Mouse (Mus musculus) liver, embryonic 13.5 days (tissue): Measurements from ENCODE around the gene Gm14295. TPM values are rescaled to one million over a fixed set of nuclear protein-coding genes. Genes with fewer than 3 reads are reported as not detected.
"Not testable (repeated sequence)": the region's sequence is repeated elsewhere in the genome, so short reads cannot be mapped to it uniquely, and the experiment has no call there.

Experiments used
- ATAC-seq: fragments of 200-750 bp; cut with Nextera tagmentation; 2 replicates; pipeline ENCODE4 v1.8.0; 2017; ENCODE audit warnings: low read depth, mild to moderate bottlenecking, moderate number of reproducible peaks, moderate library complexity
- DNase-seq: peaks from one replicate; pipeline ENCODE4 v3.0.0; 2022
- H3K27ac ChIP-seq: fragments of 300-500 bp; sonication (generic); 2 replicates; pipeline ENCODE4 v1.5.1; 2015; ENCODE audit warnings: moderate library complexity, mild to moderate bottlenecking, inconsistent platforms
- H3K27me3 ChIP-seq: fragments of 300-500 bp; sonication (generic); 2 replicates; pipeline ENCODE4 v1.6.1; 2015; ENCODE audit warnings: mild to moderate bottlenecking, inconsistent platforms
- H3K36me3 ChIP-seq: fragments of 300-500 bp; sonication (generic); 2 replicates; pipeline ENCODE4 v1.6.1; 2015; ENCODE audit warnings: mild to moderate bottlenecking, inconsistent platforms
- H3K4me1 ChIP-seq: fragments of 300-500 bp; sonication (generic); replicated peaks from 2 replicates; pipeline ENCODE4 v1.6.1; 2015; ENCODE audit warnings: inconsistent platforms
- H3K4me2 ChIP-seq: fragments of 300-500 bp; sonication (generic); 2 replicates; pipeline ENCODE4 v1.6.1; 2015; ENCODE audit warnings: inconsistent platforms, mild to moderate bottlenecking, moderate library complexity
- H3K4me3 ChIP-seq: fragments of 300-500 bp; sonication (generic); replicated peaks from 2 replicates; pipeline ENCODE4 v1.5.1; 2015; ENCODE audit warnings: mild to moderate bottlenecking, inconsistent platforms
- H3K9ac ChIP-seq: fragments of 300-500 bp; sonication (generic); 2 replicates; pipeline ENCODE4 v1.6.1; 2015; ENCODE audit warnings: mild to moderate bottlenecking, inconsistent platforms
- H3K9me3 ChIP-seq: fragments of 300-500 bp; sonication (generic); replicated peaks from 2 replicates; pipeline ENCODE4 v1.6.1; 2016; ENCODE audit warnings: inconsistent platforms
- WGBS: fragments of 180-500 bp; shearing (Covaris S2); methylation state at CpG from one replicate; pipeline ENCODE4 v1.1.7; 2015; ENCODE audit not compliant: insufficient replicate concordance; 5-methylcytosine and 5-hydroxymethylcytosine counted together
- polyA plus RNA-seq: library from polyadenylated mRNA; unstranded; fragments of >200 nt; fragmentation: Nextera tagmentation; extraction: Ambion mirVana; gene quantifications from 2 replicates; pipeline ENCODE4 v1.2.1, GENCODE M21; 2015

Gene Gm14295
- polyA plus RNA-seq: 3.7 and 4.2 TPM in 2 replicates

DNA sequence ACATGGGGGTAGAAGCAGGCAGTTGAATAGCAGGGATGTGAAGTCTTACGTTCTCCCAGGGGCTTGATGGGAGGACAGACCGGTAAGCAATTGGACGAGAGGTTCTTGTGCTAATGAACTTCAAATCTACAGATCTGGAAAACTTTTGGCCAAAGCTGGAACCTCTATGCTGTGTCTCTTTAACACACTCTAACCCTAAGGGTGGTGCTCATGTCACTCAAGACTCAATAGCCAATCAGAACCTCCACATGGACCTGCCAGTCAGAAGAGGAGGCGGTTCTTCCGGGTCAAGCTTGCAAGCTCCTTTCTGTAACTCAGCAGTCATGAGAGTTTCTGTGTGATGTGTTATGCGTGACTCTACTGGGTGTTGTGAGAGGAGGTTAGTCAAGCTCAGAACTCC lies at the start of gene Gm14295:
Gene Gm14295, plus strand, starts transcription at position 301 of the 400 bp plus-strand sequence.
- Histone ChIP-seq H3K4me2 (peak within 1 kb of the TSS; percentile 55), H3K9ac (peak within 1 kb of the TSS; percentile 59), H3K4me3 (peak within 1 kb of the TSS; percentile 58)
- H3K9me3 ChIP-seq, H3K27ac ChIP-seq, DNase-seq, H3K4me1 ChIP-seq, H3K36me3 ChIP-seq, ATAC-seq, H3K27me3 ChIP-seq: not testable (repeated sequence)
- WGBS: no CpG with 5 or more reads among the region's 6 CpGs

DNA sequence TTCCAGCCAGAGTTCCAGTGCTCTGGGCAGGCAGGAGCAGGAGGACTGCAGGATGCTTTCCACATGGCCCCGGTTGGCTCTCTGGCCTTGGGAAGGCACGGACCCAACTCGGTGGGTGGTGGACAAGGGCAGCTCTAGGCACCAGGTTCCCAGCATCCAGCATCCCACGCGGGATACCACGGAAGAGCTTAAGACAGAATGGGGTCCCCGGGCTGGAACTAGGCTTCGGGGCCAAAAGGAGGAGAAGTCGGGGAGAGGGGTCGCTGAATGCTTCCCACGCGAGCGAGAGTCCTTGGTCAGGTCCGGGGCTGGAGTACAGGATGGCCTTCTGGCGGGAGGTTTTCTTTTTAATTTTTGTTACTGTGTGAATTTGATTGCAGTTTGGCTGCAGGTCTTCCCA lies 373 bp downstream of the Gm14295 start:
- H3K9ac ChIP-seq: peak overlapping the region; percentile 59
- H3K27me3 ChIP-seq, H3K36me3 ChIP-seq, ATAC-seq, H3K9me3 ChIP-seq, H3K27ac ChIP-seq, DNase-seq, H3K4me1 ChIP-seq: not testable (repeated sequence)
- H3K4me3 ChIP-seq: peak overlapping the region; percentile 58
- 7% methylated on average over 13 of the region's 15 CpGs for WGBS
- H3K4me2 ChIP-seq: peak overlapping the region; percentile 55

DNA sequence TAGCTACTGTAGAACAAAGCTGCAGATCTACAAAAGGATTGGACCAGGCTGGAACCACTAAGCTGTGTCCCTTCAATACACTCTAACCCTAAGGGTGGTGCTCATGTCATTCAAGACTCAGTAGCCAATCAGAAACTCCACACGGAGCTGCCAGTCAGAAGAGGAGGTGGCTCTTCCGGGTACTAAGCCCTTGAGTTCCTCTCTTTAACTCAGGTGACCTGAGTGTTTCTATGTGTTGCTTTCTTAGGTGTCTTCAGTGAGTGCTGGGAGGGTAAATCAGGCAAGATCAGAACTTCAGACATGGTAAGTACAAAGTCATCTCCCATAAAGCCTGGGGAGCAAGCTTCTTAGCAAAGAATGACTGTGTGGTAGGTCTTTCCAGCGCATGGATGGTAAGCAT lies 32.4 kb downstream of the Gm14295 start, which contains the start of gene Gm14408:
Gene Gm14408, plus strand, starts transcription at position 301 of the 400 bp plus-strand sequence.
- H3K4me2 ChIP-seq, H3K9ac ChIP-seq, H3K27ac ChIP-seq, ATAC-seq, DNase-seq, H3K9me3 ChIP-seq, H3K4me1 ChIP-seq, H3K4me3 ChIP-seq, H3K36me3 ChIP-seq, H3K27me3 ChIP-seq: not testable (repeated sequence)
- WGBS: 55% methylated on average over 1 of the region's 3 CpGs

Other genes starting within 250 kb of the Gm14295 start
- gene Gm14308, start 162.3 kb upstream of the Gm14295 start, polyA plus RNA-seq: 4.3 and 4.4 TPM in 2 replicates
- 2.7 and 3.0 TPM in 2 replicates for gene Zfp973, start 128.1 kb upstream of the Gm14295 start, polyA plus RNA-seq
- gene Gm14305, start 90.3 kb upstream of the Gm14295 start, polyA plus RNA-seq: 6.0 and 7.0 TPM in 2 replicates
- gene Gm14408, start 32.5 kb downstream of the Gm14295 start, polyA plus RNA-seq: not detected in 2 replicates
- gene Gm14296, start 129.2 kb downstream of the Gm14295 start, polyA plus RNA-seq: 2.2 and 4.3 TPM in 2 replicates
- gene Gm14419, start 202.3 kb downstream of the Gm14295 start, polyA plus RNA-seq: 2.6 and 2.7 TPM in 2 replicates